Mouse (Mus musculus) layer of hippocampus, postnatal 36 days (tissue): ENCODE results near the gene Foxn3. TPM values are rescaled to one million over a fixed set of nuclear protein-coding genes. Genes with fewer than 3 reads are reported as not detected.

Experiments
- DNase-seq, 2 experiments: peaks; one replicate each; pipeline ENCODE4 v3.0.0; 2022
- total RNA-seq, 2 experiments: library from RNA; stranded (reverse); gene quantifications; 2 replicates each; pipeline ENCODE4 v1.2.3; 2021

The Foxn3 gene
- total RNA-seq, result 10 to 100 TPM; 53.7 to 55.2 TPM

DNA sequence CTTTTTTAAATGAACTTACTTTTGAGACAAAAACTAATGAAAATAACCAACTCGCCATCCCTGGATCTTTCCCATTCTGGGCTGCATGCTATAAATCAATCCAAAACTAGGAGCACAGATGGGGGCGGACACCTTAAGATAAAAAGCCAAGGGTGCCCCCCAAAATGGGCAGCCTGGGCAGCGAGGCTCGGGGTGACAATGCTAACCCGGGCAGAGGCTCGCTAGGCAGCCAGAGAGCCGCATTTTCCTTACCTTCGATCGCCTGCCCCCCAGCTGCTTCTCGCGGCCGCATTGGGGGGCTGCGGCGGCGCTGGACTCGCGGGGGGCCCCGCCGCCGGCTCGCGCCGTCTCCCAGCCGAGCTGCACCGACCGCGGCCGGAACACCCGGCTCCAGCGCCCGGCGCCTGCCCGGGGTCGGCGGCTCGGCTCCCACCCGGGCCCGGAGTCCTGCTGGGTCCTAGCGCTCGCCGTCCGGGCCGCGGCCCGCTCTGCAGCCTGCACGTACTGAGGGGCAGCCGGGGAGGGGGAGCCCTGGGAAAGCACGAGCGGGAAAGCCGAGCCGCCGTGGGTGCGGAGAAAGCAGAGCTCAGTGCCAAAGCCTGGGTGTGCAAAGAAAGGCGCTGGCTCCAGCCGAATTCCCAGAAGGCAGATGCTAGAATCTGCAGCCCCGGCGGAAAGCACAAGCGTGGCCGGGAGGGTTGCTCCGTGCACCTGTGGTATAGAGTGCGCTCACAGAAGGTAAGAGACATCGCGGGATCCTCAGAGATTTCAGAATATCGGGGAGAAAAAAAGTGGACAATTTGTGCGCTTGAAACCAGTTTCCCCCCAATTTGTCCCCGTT, at the start of gene Foxn3:
Gene Foxn3 (minus strand): TSS at position 364 of the 841 bp plus-strand sequence.
- DNase-seq, result peak; percentile 68 to 75

DNA sequence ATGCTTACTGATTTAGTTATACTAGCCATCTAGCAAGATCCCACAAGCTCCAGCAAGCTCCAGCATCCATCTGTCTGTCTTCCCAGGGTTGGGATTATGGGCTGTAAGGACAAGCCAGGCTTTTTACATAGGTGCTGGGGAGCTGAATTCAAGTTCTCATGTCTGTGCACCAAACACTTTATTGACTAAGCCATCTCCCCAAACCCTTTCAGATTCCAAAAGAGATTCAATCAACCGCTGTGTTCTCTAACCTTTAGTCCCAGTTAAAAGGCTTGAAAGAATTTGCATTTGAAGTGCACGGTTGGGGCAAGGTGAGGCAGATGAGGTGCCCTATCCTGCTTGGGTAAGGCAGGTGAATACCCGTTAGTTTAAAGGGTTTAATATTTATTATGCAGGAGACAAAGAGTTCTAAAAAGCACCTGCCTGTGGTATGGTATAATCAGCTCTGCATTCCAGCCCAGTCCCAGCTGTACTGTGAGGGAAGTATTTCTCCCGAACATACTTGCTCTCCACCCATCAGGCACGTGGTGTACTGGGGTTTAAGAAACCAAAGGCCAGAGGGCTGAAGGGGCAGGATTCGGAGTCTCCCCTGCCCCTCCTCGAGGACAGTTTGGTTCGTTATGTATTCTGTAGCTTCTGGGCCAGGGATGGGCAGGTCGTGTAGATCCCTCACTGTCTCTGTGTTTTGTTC, 48.9 kb upstream of the Foxn3 start:
- DNase-seq, result no peak

DNA sequence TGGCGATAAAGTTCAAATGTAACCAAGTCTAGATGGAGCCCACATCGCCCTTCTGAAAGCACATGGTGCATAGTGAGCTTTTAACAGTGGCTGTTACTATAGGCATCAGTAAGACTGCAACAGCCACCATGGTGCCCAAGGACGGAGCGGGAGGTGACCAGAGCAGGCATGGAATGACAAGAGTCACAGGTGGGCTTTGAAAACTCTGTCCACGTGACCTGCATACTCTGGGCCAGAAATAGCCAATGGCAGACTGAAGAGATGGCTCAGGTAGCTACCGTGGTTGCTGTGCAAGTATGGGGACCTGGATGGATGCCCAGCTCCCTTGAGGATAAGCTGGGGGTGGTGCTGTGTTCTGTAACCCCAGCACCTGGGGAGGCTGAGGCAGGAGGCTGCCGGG, 47.5 kb upstream of the Foxn3 start:
- no peak for DNase-seq

DNA sequence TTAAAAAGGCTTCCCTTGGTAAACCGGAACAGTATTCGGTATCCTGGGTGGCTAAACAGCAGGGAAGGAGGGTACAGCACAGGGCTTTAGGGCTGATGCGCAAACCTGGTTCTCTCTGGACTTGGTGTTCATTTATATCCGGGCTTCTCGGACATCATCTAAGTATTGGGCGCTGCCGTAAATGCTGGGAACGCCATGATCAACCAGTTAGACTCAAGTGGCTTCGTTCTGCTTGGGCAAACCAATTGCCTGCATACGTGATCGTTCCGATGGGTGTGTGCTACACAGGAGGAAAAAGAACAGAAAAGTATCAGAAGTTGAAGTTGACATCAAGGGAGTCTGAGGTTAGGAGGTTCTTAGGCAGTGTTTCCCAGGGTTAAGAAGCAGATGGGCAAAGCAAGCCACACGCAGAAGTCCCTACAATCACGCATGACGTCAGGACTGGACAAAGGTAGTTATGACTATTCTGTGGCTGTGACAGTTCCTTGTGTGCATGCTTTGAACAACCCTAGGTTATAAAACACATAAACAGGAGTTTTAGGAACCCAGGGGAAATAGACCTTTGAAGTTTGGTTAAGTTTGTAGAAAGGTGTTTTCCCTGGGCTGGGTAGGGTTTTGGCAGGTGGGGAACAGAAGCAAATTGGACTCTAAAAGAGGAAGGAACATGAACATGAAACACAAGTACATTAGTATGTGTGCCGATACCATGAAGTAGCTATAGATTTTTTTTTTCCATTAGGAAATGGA, 46.9 kb upstream of the Foxn3 start:
- no peak for DNase-seq

DNA sequence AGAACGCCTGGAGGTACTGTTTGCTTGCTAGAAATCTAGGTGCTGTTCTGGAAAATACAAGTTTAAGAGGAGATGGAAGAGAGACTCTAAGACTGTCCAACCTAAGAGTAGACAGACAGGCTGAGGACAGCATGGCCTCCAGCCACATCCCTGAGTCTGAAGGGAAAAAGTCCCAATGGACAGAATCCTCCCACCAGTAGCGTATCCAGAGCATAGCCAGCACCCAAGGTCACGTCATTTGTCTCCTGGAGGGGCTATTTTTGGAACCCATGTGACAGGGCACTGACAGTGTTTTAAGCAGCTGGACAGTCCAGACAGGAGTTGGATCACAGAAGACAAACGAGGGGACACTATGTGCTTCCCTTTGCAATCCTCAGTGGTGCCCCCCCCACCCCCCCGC, 46.3 kb upstream of the Foxn3 start:
- no peak for DNase-seq

DNA sequence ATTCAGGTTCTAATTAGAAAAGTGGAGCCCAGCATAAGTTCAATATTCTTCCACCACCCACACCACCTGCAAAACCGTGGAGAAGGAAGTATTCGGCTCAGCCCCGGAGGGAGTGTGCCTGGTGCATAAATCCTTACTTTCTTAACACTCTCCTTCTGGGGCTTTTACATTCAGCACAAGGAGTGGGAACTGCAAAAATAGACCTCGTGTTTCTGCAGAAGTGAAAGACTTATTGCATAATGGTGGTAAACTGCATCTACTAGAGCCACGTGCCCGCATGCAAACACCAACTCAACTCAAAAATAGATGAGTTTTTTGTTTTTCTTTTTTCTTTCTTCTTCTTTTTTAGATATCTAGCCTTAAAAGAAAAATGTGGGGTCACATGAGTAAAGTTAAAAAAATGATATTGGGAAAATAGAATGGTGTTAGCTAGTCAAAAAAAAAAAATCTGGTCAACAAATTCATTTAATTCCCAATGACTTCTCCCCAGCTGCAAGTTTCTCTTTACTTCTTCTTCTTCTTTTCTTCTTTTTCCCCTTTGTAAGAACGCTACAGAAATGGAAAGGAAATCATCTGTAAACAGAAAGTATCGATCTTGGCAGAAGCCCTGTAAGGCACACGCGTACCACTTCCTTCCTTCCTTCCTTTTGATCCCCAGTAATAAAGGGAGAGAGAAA, 45.0 kb upstream of the Foxn3 start:
- no peak for DNase-seq

DNA sequence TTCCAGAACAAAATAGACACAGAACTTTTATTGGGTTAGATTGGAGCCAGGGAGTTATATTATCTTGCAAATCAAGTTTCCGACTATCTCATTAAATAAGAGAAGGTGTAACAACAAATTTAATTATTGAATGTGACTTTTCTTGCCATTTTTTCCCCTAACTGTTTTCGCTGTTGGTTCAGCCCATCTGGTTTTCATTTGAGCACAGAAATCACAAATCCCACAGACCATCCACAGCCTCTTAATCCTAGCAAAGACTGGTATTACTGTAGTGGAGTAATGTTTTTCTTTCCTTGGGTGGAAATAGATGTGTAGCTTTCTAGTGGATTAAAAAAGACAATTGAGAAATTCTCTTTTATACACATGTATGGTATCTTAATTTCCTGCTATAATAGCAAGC, 40.0 kb upstream of the Foxn3 start:
- DNase-seq, result no peak

DNA sequence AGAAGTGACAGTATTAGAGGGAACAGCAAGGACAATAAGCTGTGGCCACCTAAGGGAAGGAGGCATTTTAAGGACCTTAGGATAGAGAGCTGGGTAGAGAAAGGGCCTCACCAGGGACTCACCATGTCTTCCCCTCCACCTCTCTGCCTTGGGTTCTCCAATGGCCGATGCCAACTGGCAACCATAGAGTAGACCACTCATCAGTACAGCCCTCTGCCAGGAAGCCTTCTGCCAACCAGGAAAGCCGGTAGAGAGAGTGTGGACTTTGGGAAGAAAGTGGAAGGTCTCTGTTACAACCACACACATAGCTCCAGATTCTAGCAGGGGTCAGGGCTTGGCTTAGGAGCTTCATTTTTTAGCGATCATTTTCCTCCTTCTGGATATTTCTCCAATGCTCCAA, 38.5 kb upstream of the Foxn3 start:
- no peak for DNase-seq

DNA sequence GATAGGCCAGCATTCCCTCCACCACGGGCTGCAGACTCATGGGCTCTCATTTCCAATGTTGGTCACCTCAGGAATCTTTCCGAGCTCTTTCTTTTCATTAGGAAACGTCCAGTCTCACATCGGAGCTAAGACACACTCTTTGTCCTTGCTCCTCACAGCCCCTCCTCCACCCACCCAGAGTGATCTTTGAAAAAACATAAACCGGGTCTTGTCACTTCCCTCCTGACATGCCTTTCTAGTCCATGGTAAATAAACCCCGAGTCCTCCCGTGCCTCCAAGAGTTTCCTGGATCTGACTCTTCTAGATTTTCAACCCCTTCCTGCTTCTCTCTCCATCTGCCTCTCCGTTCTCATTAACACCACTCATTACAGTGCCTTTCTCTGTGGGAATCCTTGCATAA, 38.0 kb upstream of the Foxn3 start:
- no peak for DNase-seq

DNA sequence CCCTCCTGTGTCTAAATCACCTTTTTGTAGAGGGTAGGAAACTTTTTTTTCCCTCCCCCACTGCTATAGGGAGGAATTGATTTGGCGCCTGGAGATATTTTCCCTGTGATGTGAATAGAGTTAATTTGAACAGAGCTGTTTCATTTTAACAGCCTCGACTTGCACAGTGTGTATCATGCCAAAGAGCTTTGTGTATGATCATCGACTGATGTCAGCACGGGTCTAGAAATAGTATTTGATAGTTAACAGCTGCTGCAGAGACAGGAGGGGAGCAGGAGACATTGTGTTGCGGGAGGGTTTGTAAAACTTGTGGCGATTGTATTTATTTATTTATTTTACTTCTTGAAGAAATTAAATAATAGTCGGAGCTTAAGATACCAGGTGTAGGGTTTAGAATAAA, 36.2 kb upstream of the Foxn3 start:
- no peak for DNase-seq

DNA sequence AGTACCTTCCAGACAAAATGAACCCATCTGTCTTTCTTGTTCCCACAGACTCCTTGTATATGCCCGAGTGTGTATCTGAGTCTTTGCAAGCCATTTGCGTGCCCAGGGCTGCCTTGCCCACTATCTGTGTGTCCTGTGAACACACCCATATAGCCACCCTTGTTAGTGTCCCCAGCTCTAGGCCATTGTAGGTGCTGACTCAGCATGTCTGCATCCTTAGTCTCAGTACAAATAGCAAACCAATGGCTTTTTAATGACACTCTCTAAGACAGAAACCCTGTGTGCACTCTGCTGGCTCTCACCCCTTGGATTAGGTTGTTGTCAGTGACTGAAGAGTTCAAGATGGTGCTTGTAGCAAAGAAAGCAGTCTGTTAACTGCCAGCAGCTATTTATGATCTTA, 33.0 kb upstream of the Foxn3 start:
- no peak for DNase-seq

DNA sequence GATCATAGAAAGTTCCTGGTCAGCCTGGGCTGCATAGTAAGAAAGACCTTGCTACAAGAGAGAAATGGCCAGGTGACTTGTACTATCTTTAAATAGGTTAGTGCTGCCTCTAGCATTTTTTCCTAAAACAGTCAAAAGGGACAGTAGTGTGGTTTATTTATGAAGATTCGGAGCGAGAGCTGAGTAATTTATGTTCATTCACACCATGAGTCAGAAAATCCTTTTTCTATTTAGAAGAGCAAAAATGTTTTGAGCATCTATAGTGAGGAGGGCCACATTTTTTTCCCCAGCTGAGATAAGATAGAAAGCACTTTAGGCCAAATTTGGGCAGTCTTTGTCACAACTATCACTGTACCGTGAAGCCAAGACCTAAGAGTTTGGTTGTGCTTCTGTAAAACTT, 24.0 kb upstream of the Foxn3 start:
- DNase-seq, result no peak

DNA sequence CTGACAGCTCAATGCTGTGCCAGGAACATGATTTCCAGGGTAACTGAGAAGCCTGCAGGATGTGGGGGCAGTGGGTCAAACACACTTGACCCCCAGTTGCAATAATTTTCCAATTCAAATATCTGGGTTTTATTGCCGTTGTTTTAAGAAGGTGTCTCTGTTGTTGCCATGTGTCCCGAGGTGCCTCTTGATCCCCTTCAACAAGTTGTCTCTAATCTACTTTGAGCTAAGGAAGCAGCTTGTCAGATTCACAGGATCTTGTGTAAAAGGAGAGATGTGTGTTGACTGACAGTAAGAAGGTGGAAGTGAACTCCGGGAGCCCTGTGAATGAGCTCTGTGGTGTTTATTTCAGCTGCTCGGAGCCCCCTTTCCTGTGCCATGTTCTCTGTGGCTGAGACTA, 16.6 kb upstream of the Foxn3 start:
- no peak for DNase-seq

DNA sequence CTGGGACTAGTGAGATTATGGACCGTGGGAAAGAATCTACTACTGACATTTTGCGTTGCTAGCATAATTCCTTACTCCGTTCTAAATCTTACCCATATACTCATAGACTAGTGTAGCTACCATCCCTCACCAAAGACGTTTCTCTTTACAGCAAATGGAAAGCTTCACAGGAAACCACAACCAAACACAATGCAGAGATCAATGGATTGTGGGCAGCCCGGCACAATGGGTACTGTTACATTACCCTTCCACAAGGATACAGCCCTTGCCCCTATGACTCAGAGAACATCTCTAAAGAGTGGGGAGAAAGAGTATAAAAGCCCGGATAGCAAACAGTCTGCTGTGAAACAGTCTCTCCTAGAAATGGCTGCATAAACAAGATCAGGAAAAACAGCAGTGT, 13.3 kb upstream of the Foxn3 start:
- no peak for DNase-seq

DNA sequence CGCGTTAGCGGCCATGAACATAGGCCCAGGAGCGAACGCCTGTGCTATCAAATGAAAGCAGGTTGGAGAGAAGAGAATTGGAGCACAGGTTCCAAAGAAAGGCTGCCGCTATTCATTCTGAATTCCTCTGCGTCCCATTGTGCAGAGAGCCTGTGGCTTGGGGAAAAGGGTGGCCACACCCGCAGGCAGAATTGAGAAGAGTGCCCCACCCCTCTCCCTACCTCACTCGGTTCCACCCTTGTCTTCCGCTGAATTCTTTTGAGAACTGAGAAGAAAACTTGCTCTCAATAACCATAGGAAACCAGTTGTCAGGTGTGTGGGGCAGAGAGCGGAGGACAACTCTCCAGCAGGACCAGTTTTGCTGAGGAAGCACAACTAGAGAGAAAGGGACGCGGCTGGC, 10.9 kb upstream of the Foxn3 start:
- no peak for DNase-seq

DNA sequence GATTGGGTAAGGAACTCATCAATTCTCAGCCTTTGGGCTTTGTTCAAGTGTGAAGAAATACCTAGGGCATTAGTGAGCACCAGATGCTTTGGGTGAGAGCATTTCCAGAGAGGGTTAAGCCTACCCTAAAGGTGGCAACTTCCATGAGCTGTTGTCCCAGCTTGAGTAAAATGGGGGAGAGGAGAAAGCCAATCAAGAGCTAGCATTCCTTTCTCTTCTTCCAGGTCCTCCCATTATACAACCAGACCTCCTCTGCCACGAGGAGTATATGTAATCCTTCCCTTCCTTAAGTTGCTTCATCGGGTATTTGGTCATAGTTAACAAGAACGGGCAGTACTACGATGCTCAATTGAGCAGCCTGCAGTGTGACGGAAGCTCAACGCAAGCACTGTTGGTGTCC, 9.7 kb upstream of the Foxn3 start:
- DNase-seq, result no peak

DNA sequence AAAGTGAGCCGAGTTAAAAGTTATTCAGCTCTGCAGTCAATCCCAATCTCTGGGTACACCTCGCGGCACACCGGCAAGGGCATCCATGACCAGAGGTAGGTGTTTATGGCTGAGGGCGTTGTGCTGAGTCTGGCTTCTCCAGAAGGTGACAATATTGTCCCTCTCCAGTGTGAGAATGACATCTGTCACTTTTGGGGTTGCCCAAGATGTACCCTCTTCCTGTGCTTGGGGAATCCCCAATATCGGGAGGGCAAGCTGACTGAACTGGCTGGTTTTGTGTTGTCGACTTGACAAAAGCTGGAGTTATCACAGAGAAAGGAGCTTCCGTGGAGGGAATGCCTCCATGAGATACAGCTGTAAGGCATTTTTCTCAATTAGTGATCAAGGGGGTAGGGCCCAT, 8.6 kb upstream of the Foxn3 start:
- no peak for DNase-seq

DNA sequence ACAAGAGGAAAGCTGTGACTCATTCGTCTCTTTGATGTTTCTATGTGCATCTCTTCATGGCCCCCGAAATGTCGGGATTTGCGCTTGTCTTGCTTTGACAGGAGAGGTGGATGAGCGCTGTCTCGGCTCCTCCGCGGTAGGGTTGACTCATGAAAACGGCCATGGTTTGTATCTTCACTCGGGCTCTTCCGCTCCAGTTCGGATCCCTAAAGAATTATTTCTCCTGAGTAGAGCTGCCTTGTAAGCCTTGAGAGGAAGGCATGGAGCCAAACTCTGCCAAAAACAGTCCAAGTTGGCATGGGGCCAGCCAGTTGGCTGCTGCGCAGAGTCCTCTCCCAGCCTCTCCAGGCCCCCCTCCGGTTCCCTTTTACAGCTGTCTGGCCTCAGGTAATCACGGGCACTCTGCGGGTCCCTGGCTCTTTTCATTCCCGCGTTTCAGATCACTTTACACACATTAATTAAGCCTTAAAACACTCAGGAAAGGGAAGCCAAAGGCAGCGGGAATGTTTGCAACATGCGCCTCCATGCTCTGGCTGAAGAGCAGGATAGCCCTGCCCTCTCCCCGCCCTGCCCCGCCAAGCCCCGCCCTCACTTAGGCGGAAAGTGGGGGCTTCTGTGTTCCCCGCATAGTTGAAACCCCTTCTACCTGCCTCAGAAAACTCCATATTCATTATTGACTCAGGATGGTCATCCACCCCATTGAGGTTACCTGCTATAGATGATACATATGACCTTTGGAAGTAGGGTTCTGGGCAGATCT, 7.0 kb upstream of the Foxn3 start:
- peak; percentile 64 to 66 for DNase-seq

DNA sequence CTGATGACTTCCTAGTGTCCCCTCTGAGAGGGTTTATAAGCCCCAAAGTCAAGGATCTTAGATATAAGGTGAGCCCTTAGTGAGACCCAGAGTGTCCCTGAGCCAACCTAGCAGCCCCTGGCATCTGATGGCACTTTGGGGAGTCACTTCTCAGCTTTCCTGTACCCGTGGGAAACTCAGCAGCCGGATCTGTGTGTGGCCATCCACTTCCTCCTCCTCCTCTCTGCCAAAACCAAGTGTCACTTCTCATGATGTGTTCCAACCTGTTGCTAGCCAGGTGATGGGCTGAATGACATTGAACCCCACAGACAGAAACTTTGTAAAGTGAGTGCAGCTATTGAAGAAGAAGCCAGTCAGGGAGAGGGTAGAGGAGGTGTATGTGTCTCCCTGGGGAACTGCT, 2.2 kb upstream of the Foxn3 start:
- DNase-seq, result no peak

DNA sequence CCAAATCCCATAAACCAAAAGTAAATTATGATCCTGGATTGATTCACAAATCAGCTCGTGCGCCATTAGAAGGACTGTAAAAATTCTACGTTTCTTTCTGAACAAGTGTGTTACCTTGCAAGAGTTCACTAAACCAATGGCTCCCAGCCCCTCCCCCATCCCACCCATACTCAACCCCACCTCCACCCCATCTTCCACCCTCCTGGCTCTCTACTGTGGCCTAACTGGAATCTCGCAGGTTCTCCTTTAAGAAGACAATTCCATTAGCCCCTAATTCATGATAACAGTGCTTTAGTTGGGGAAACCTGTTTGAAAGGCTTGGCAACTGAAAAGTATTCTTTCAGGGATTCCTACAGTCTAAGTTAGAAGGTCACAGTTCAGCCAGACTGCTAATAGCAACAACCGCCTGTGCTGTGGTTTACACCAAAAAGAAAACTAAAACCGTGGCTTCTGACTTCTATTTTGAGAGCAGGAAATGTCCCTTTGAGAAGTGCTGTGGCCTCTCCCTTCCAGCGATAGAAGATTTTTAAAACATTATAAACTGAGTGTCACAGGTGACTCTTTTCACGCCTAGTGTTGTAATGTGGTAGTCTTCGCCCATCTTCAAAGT, 1.0 kb upstream of the Foxn3 start:
- no peak for DNase-seq

DNA sequence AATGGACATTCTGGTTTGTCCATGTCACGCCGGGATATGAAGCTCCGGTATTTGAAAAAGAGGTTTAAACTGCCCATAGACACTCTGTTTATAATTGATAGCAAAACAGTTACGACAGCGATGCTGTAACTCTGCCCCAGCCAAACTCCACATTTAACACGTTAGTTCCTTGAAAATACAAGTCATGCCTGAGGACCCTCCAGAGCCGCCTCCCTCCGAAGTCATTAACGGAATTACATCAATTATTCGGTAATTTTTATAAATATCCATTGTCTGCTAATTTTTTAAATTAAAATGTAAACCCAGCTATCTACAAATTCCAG, 554 bp downstream of the Foxn3 start:
- no peak for DNase-seq
